Mouse (Mus musculus) limb, embryonic 12.5 days (tissue): ENCODE data around the gene Alx1. TPM values are rescaled to one million over a fixed set of nuclear protein-coding genes. Genes with fewer than 3 reads are reported as not detected.
A peak's percentile ranks its signal among the peaks of the same experiment; 100 is the strongest.

Experiments used
- ATAC-seq: fragments of 200-750 bp; cut with Nextera tagmentation; 2 replicates; pipeline ENCODE4 v1.8.0; 2017; ENCODE audit warnings: low read depth, moderate TSS enrichment; ENCODE audit not compliant: insufficient number of reproducible peaks, insufficient read depth, low FRiP score, low TSS enrichment
- H3K27ac ChIP-seq: fragments of 300-500 bp; sonication (generic); 2 replicates; pipeline ENCODE4 v1.5.1; 2016; ENCODE audit warnings: mild to moderate bottlenecking, moderate library complexity
- H3K27me3 ChIP-seq: fragments of 300-500 bp; sonication (generic); 2 replicates; pipeline ENCODE4 v1.6.1; 2016; ENCODE audit warnings: mild to moderate bottlenecking, moderate library complexity
- H3K36me3 ChIP-seq: fragments of 300-500 bp; sonication (generic); 2 replicates; pipeline ENCODE4 v1.6.1; 2016; ENCODE audit warnings: mild to moderate bottlenecking, moderate library complexity
- H3K4me1 ChIP-seq: fragments of 300-500 bp; sonication (generic); replicated peaks from 2 replicates; pipeline ENCODE4 v1.6.1; 2016
- H3K4me2 ChIP-seq: fragments of 300-500 bp; sonication (generic); 2 replicates; pipeline ENCODE4 v1.6.1; 2016; ENCODE audit warnings: mild to moderate bottlenecking, moderate library complexity
- H3K4me3 ChIP-seq: fragments of 300-500 bp; sonication (generic); replicated peaks from 2 replicates; pipeline ENCODE4 v1.5.1; 2016; ENCODE audit warnings: mild to moderate bottlenecking
- H3K9ac ChIP-seq: fragments of 300-500 bp; sonication (generic); replicated peaks from 2 replicates; pipeline ENCODE4 v1.6.1; 2016; ENCODE audit warnings: mild to moderate bottlenecking, moderate library complexity
- H3K9me3 ChIP-seq: fragments of 300-500 bp; sonication (generic); 2 replicates; pipeline ENCODE4 v1.6.1; 2016; ENCODE audit warnings: mild to moderate bottlenecking, moderate library complexity
- WGBS: fragments of 180-500 bp; shearing (Covaris S2); methylation state at CpG from one replicate; pipeline ENCODE4 v1.1.7; 2016; 5-methylcytosine and 5-hydroxymethylcytosine counted together
- polyA plus RNA-seq: library from polyadenylated mRNA; unstranded; fragments of >200 nt; fragmentation: Nextera tagmentation; extraction: Ambion mirVana; gene quantifications from 2 replicates; pipeline ENCODE4 v1.2.1, GENCODE M21; 2016

The Alx1 gene
- 4.0 and 4.1 TPM in 2 replicates for polyA plus RNA-seq

GRCm38 (mm10) chr10:103029730-103030490, at the start of gene Alx1:
Gene Alx1 (minus strand): TSS chr10:103030215.
- Histone ChIP-seq H3K4me1 (peaks cover 18% of the 10 kb centered on the region), H3K9me3 (no peaks in the 10 kb centered on the region), H3K4me3 (peak within 1 kb of the TSS; percentile 42), H3K4me2 (peak within 1 kb of the TSS; percentile 65), H3K27me3 (peaks cover 74% of the 10 kb centered on the region), H3K9ac (no peak within 1 kb of the TSS), H3K36me3 (no peaks in the 10 kb centered on the region), H3K27ac (no peak within 1 kb of the TSS)
- ATAC-seq = no peak
- WGBS = 2% methylated on average over 32 of the region's 32 CpGs

DNA sequence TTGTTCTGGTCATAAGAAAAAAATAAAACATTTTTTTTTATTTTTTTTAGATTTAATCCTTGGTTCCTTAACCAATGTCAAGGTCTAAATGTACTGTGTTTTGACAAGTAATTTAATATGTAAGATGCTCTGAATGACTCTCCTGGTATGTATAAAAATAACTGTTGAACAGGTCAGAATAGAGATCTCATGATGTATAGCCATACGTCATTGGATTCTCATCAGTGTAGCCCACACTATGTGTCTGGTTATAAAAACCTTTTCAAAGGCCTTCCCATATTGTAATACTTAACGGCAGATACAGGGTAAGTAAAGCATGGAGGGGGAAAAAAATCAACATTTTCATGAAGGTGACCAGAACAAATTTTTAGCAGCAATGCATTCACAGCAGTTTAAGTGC, 19.6 kb upstream of the Alx1 start:
- Histone ChIP-seq H3K4me3 (no peak overlapping the region), H3K4me1 (no peaks in the 10 kb centered on the region), H3K36me3 (no peaks in the 10 kb centered on the region), H3K4me2 (no peak overlapping the region), H3K9me3 (no peaks in the 10 kb centered on the region), H3K9ac (no peak overlapping the region), H3K27ac (no peak overlapping the region), H3K27me3 (no peaks in the 10 kb centered on the region)
- 79% methylated on average over 2 of the region's 2 CpGs for WGBS
- no peak for ATAC-seq

DNA sequence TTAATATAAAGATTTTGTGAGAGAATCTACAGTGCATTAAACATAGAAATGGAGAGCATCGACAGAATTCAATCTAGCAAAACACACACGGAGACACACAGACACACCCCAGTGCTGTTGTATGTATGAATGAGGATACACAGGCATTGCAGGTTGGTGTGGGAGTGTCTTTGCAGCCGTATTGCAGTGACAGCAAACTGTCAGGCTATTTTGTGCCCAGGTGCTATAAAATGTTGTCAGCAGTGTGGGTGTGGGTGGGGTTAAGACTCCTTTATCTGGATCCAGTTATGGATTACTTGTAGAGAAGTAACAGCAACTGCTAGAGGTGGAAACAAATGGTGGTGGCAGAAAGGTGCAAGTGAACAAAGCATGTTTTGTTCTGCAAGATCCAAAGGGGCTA, 16.6 kb upstream of the Alx1 start:
- 62% methylated on average over 3 of the region's 3 CpGs for WGBS
- no peak for ATAC-seq

GRCm38 (mm10) chr10:103045019-103045418, 15.0 kb upstream of the Alx1 start:
- no peak overlapping the region for H3K9ac ChIP-seq
- no peak overlapping the region for H3K4me2 ChIP-seq
- ATAC-seq = no peak
- no peak overlapping the region for H3K4me3 ChIP-seq
- no peaks in the 10 kb centered on the region for H3K4me1 ChIP-seq
- H3K9me3 ChIP-seq = no peaks in the 10 kb centered on the region
- 55% methylated on average over 2 of the region's 2 CpGs for WGBS
- no peak overlapping the region for H3K27ac ChIP-seq
- no peaks in the 10 kb centered on the region; the same call in 1 of the 2 replicates for H3K27me3 ChIP-seq
- H3K36me3 ChIP-seq = no peaks in the 10 kb centered on the region

More for the DNA sequence above, 16.6 kb upstream of the Alx1 start:
- Histone ChIP-seq H3K27ac (no peak overlapping the region), H3K4me3 (no peak overlapping the region), H3K9me3 (no peaks in the 10 kb centered on the region), H3K4me2 (no peak overlapping the region), H3K4me1 (no peaks in the 10 kb centered on the region), H3K27me3 (no peaks in the 10 kb centered on the region; the same call in 1 of the 2 replicates), H3K36me3 (no peaks in the 10 kb centered on the region), H3K9ac (no peak overlapping the region)

- ATAC-seq = no peak
- Histone ChIP-seq H3K9ac (no peak overlapping the region), H3K4me3 (no peak overlapping the region), H3K4me2 (no peak overlapping the region), H3K27ac (no peak overlapping the region), H3K4me1 (0 out of 2 replicates have a peak, but pooled peaks cover 5% of the 10 kb centered on the region), H3K27me3 (peaks cover 52% of the 10 kb centered on the region), H3K36me3 (no peaks in the 10 kb centered on the region), H3K9me3 (no peaks in the 10 kb centered on the region)
- WGBS = 6% methylated on average over 14 of the region's 14 CpGs
Observed at GRCm38 (mm10) chr10:103035002-103035640, 5.1 kb upstream of the Alx1 start.

DNA sequence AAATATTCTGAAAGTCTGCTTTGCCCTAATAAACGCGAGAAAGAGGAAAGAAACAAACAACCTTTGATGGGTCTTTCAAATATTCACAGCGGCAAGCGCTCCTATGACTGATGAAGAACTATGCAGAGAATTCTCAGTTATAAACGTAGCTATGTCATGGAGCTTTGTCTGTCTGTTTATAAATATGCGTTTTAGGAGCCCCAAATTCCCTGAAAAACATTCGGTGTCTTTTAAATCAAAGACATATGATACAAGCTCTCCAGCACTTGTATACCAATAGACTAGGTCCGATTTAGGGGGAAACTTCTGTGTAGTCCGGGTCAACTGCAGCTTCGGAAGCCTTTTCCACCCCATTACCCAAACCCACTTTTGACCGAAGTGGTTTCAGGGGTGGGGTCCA, 916 bp upstream of the Alx1 start:
- H3K36me3 ChIP-seq = no peaks in the 10 kb centered on the region
- no peak for ATAC-seq
- WGBS = 5% methylated on average over 11 of the region's 11 CpGs
- no peak overlapping the region for H3K27ac ChIP-seq
- H3K4me2 ChIP-seq = no peak overlapping the region
- peaks cover 80% of the 10 kb centered on the region for H3K27me3 ChIP-seq
- H3K9me3 ChIP-seq = no peaks in the 10 kb centered on the region
- H3K4me1 ChIP-seq = peaks cover 18% of the 10 kb centered on the region
- no peak overlapping the region for H3K9ac ChIP-seq
- H3K4me3 ChIP-seq = no peak overlapping the region

DNA sequence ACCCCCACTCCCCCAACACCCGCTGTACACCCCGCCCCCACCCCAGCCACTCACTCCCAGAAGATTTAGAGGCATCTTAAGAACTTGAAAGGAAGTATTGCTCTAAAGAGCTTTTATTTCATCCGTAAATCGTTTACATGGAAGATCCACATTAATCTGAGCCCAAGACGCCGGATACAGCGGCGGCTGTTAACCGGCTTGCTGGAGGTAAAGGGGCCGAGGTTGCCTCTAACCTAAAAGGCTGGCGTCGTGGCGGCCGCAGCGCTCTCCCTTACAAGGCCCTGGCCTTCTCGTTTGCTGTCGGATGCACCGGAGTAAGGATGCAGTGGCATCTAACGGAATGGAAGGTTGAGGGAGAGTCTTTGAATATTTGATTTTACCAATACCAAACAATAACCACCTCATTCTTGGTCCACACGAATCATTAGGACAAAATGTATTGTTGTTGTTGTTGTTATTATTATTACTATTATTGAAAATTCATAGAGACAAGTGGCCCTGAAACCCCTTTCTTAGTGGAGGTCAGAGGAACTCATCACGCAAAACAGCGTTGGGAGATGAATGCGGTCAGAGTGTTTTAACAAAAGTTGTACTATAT, 784 bp downstream of the Alx1 start:
- H3K9ac ChIP-seq = no peak overlapping the region

GRCm38 (mm10) chr10:103028253-103029131, 1.5 kb downstream of the Alx1 start:
- peak overlapping the region; percentile 65 for H3K4me2 ChIP-seq
- peaks cover 18% of the 10 kb centered on the region for H3K4me1 ChIP-seq
- no peaks in the 10 kb centered on the region for H3K36me3 ChIP-seq
- no peaks in the 10 kb centered on the region for H3K9me3 ChIP-seq
- peak overlapping the region; percentile 42 for H3K4me3 ChIP-seq
- H3K27me3 ChIP-seq = peaks cover 67% of the 10 kb centered on the region
- H3K9ac ChIP-seq = peak overlapping the region; percentile 44
- no peak overlapping the region for H3K27ac ChIP-seq
- under 1% methylated on average over 49 of the region's 50 CpGs for WGBS
- ATAC-seq = peak; percentile 76

More for the DNA sequence above, 784 bp downstream of the Alx1 start:
- ATAC-seq = no peak
- whole genome bisulfite sequencing = 1% methylated on average over 23 of the region's 23 CpGs
- H3K4me1 ChIP-seq = peaks cover 18% of the 10 kb centered on the region
- peak overlapping the region; percentile 65 for H3K4me2 ChIP-seq
- no peaks in the 10 kb centered on the region for H3K9me3 ChIP-seq
- no peak overlapping the region for H3K27ac ChIP-seq
- H3K4me3 ChIP-seq = peak overlapping the region; percentile 42
- H3K36me3 ChIP-seq = no peaks in the 10 kb centered on the region
- peaks cover 68% of the 10 kb centered on the region for H3K27me3 ChIP-seq

DNA sequence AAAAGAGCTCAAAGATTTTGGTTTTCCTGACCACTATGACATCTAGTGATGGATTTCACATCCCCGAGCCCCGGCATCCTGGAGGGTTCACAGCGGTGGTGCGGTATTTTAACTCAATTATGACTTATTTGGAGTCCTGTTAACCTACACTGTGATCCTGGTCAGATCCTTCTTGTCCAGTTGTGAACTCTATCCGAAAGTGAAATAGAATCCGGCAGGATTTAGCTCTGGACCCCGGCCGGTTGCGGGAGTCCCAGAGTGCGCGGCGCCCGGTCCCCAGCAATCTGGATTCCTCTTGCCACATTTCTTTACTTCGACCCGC, 2.1 kb downstream of the Alx1 start:
- 2% methylated on average over 15 of the region's 15 CpGs for WGBS
- H3K9me3 ChIP-seq = no peaks in the 10 kb centered on the region
- H3K4me1 ChIP-seq = peaks cover 18% of the 10 kb centered on the region
- H3K4me2 ChIP-seq = peak overlapping the region; percentile 65
- no peaks in the 10 kb centered on the region for H3K36me3 ChIP-seq
- ATAC-seq = no peak; the same call in 1 of the 2 replicates
- H3K4me3 ChIP-seq = peak overlapping the region; percentile 42
- H3K27me3 ChIP-seq = peaks cover 62% of the 10 kb centered on the region
- no peak overlapping the region for H3K27ac ChIP-seq
- H3K9ac ChIP-seq = peak overlapping the region; percentile 44

DNA sequence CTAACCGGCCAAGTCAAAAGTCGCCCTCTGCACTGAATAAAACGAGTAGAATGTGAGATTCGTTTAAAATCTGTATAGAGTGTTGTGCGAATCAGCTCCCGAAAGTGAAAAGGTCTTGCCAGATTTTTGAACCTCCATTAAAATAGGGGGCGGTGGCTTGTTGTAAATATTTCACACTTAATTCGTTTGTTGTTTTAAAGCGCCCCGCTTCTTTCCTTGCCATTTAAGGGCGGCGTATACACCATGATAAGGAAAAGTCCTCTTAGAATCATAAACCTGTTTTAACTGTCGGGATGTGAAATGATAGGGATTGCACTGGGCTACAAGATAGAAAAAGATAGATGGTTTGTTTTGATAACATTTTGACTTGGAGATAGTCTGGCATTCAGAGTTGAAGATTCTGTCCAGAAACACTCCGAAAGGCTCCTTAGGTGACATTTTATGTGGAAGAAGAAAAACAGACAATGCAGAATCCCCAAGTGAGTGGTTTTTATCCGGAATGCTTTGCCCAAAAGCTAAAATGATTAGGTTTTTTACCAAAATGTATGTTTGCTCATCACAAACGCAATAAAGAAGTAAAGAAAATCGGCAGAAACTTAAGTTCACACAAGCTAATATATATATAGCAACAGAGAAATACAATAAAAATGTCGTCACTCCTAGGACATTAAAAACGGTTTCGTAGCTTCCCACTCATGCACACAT, 2.6 kb downstream of the Alx1 start:
- ATAC-seq = no peak
- H3K4me1 ChIP-seq = peaks cover 18% of the 10 kb centered on the region
- 0% methylated on average over 20 of the region's 20 CpGs for WGBS
- peak overlapping the region; percentile 65 for H3K4me2 ChIP-seq
- peaks cover 58% of the 10 kb centered on the region for H3K27me3 ChIP-seq
- peak overlapping the region; percentile 42 for H3K4me3 ChIP-seq
- no peaks in the 10 kb centered on the region for H3K36me3 ChIP-seq
- no peak overlapping the region for H3K9ac ChIP-seq
- no peak overlapping the region for H3K27ac ChIP-seq
- no peaks in the 10 kb centered on the region for H3K9me3 ChIP-seq
